Mouse (Mus musculus): Measurements from ENCODE around the gene Defb45. TPM values are rescaled to one million over a fixed set of nuclear protein-coding genes. Genes with fewer than 3 reads are reported as not detected.

Defb45 gene
- total RNA-seq (2021): not detected
- long read RNA-seq, experiment 1: 0 reads
- long read RNA-seq, experiment 2: 0 reads

DNA sequence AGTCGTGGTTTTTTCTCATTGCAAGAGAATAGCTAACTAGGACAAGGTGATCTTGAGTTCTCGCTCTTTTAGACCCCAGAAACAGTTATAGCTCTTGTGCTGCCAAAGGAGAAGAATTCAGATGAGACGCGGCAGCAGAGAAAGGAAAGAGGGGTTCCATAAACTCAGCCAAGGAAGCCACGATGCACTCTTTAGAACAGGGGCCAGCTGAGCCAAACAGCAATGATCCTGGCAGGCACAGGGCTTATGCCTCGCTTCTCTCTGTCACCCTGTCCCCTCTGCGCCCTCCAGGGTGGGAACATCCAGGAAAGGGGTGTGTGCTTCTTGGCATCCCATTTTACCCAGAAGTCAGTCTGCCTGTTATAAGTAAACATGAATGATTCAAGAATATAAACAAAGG is at the start of gene Defb45:
Gene Defb45 (minus strand): TSS at position 101 of the 400 bp plus-strand sequence.
- no peak for DNase-seq
- intact Hi-C loops (cut with DNase I; ENCODE audit: low total_unique reads): no loop called here

GRCm38 (mm10) chr2:152639406-152640113 is 40.4 kb upstream of the Defb45 start:
- DNase-seq: peak; percentile 46
- intact Hi-C loops (cut with DNase I; ENCODE audit: low total_unique reads): no loop called here

DNA sequence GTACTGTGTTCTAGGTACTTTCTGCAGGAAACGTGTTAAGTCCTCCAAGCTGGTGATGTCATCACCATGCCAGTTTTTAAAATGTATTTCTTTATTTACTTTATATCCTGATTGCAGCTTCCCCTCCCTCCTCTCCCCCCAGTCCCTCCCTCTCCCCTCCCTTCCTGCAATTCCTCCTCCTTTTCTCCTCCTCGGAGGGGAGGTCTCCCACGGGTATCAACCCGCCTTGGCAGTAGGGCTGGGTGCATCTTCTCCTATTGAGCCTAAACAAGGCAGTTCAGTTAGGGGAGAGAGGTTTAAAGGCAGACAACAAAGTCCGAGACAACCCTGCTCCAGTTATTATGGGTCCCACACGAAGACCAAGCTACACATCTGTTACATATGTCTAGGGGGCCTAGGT is 39.7 kb upstream of the Defb45 start:
- DNase-seq: no peak
- intact Hi-C loops (cut with DNase I; ENCODE audit: low total_unique reads): no loop called here

- DNase-seq: no peak
- intact Hi-C loops (cut with DNase I; ENCODE audit: low total_unique reads): no loop called here
These were observed 38.2 kb upstream of the Defb45 start for GRCm38 (mm10) chr2:152637381-152637780.

- no peak for DNase-seq
- intact Hi-C loops (cut with DNase I; ENCODE audit: low total_unique reads): no loop called here
These were observed 37.8 kb upstream of the Defb45 start for GRCm38 (mm10) chr2:152637006-152637322.

DNA sequence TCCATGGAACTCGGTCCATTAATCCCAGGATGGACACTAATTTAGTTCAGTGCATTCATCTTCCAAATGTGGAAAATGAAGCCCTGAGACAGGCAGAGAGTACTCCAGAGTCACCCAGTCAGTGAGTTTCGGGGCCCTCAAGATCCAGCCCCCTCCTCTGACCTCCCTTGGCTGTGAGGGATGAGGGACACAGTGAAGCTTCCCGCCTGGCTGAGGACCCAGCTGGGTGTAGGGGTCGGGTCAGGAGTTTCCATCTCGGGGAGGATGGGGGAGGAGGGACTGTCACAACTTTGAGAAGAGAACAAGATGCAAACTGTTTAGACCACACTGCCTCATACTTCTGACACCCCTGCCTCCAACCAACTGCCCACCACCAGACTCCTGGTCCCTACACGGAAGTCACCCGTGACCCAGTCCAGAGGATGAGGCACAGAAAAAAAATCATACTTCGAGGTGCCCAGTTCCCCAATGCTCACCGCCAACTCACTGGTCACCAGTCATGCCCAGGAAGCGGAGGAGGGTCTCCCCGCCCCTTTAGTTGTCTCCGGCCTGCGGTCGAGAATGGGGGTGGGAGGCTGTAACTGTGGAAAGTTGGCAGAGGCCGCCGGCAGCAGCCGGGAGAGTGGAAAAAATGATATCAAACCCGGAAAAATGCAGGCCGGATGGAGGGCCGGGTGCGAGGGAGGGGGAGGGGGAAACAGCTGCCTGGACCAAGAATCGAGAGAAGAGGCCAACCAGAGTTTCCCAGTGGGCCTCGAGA is 37.2 kb upstream of the Defb45 start:
- DNase-seq: peak; percentile 83
- intact Hi-C loops (cut with DNase I; ENCODE audit: low total_unique reads): no loop called here

DNA sequence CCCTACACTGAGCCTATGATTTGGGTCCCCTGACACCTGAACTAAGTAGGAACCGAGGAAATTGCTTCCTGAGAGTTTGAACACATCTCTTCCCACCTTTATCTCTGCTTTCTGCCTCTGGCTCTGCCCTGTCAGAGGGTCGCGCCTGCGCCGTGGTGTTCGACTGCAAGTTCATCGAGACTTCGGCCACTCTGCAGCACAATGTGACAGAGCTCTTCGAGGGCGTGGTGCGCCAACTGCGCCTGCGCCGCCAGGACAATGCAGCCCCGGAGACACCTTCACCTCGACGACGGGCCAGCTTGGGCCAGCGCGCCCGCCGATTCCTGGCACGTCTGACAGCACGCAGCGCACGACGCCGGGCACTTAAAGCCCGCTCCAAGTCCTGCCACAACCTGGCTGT is 35.1 kb upstream of the Defb45 start:
- intact Hi-C loops (cut with DNase I; ENCODE audit: low total_unique reads): no loop called here

GRCm38 (mm10) chr2:152633334-152633733 is 34.1 kb upstream of the Defb45 start:
- intact Hi-C loops (cut with DNase I; ENCODE audit: low total_unique reads): no loop called here
- no peak for DNase-seq

More for the DNA sequence above, 35.1 kb upstream of the Defb45 start:
- DNase-seq: no peak

DNA sequence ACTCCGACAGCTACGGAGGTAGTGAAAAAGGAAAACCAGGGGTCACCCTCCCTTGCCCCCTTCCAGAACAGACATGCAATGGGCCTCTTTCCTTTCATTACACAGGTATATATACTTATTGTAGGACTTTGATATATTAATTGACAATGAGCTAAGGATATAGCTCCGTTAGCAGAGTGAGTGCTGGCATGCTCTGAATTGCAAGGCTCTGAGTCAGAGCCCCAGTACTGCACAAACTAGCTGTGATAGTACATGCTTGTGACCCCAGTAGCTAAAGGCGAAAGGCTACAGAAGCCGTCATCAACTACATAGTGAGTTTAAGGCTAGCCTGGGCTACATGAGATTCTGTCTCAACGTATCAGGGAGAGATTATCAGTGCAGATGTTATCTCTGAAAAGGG is 30.7 kb upstream of the Defb45 start:
- DNase-seq: no peak
- intact Hi-C loops (cut with DNase I; ENCODE audit: low total_unique reads): no loop called here

DNA sequence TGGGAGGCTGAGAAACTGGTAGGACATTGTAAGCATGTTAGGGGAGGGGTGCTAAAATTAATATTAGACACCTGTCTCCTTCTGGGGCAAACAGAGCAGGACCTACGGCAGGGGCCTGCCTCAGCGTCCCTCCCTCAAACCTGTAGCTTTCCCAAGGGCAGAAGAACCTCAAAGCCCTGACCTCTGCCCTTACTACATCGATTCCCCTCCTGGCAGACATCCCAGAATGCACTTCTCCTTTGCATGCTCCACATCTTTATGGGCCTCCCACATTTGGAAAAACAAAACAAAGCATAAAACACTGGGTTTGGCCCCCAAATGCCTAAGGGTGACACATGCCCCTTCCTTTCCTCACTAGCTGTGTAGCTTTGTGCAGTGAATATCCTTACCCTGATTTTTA is 30.0 kb upstream of the Defb45 start:
- DNase-seq: no peak
- intact Hi-C loops (cut with DNase I; ENCODE audit: low total_unique reads): no loop called here

DNA sequence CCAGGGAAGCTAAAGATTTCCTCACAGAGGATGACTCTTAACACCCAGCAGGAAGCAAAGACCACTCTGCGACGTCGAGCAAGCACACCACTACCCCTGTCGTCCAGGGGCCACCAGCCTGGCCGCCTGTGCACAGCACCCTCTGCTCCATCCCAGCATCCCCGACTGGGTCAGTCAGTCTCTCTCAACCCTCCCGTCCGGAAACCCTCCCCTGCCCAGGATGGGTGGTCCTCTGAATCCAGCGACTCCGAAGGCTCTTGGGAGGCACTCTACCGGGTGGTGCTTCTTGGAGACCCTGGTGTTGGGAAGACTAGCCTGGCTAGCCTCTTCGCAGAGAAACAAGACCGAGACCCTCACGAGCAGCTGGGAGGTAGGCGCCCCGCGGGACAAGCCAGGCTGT is 28.9 kb upstream of the Defb45 start:
- intact Hi-C loops (cut with DNase I; ENCODE audit: low total_unique reads): no loop called here
- DNase-seq: peak; percentile 25

- intact Hi-C loops (cut with DNase I; ENCODE audit: low total_unique reads): no loop called here
- peak; percentile 56 for DNase-seq
These were observed 27.8 kb upstream of the Defb45 start, which contains the start of gene Rem1 for GRCm38 (mm10) chr2:152626774-152627591. TSS of gene Rem1 (plus strand) at chr2:152626951.

DNA sequence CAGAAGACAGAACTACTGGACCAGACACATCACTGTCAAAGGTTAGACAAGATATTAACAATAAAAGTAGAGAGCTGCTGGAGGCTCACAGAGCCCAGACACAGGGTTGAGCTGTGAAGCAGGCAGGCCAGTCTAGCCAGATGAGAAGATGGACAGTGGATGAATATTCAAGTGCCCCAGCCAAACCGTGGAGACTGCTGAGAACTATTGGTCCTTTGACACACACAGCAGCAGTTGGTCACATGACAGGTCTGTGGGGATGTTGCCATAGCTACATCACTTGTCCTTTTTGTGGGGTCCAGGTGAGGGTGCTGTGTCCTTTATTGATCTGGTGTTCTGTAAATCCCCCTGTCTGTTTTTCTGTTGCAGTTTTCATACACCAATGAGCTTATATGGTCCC is 26.1 kb upstream of the Defb45 start:
- DNase-seq: no peak
- intact Hi-C loops (cut with DNase I; ENCODE audit: low total_unique reads): no loop called here

- intact Hi-C loops (cut with DNase I; ENCODE audit: low total_unique reads): no loop called here
- DNase-seq: no peak
These were observed 25.4 kb upstream of the Defb45 start for GRCm38 (mm10) chr2:152624566-152624965.

GRCm38 (mm10) chr2:152622953-152623352 is 23.8 kb upstream of the Defb45 start, which contains the start of gene Defb25:
TSS of gene Defb25 (minus strand) at chr2:152623053.
- DNase-seq: no peak
- intact Hi-C loops (cut with DNase I; ENCODE audit: low total_unique reads): no loop called here

- DNase-seq: no peak
- intact Hi-C loops (cut with DNase I; ENCODE audit: low total_unique reads): no loop called here
These were observed 23.0 kb upstream of the Defb45 start for GRCm38 (mm10) chr2:152622151-152622550.

GRCm38 (mm10) chr2:152620367-152621134 is 21.4 kb upstream of the Defb45 start:
- intact Hi-C loops (cut with DNase I; ENCODE audit: low total_unique reads): no loop called here
- peak; percentile 53 for DNase-seq

GRCm38 (mm10) chr2:152617374-152617773 is 18.2 kb upstream of the Defb45 start:
- intact Hi-C loops (cut with DNase I; ENCODE audit: low total_unique reads): loop anchor here (5.0 kb wide), 1 partner anchor 40 kb away; no protein-coding TSS in a partner anchor

GRCm38 (mm10) chr2:152616470-152616869 is 17.3 kb upstream of the Defb45 start:
- intact Hi-C loops (cut with DNase I; ENCODE audit: low total_unique reads): loop anchor here (5.0 kb wide), 1 partner anchor 41 kb away; no protein-coding TSS in a partner anchor
- DNase-seq: no peak

More at GRCm38 (mm10) chr2:152617374-152617773, 18.2 kb upstream of the Defb45 start:
- no peak for DNase-seq
